Mouse (Mus musculus): Measurements from ENCODE around the gene Ccr8. TPM values are rescaled to one million over a fixed set of nuclear protein-coding genes. Genes with fewer than 3 reads are reported as not detected.

The Ccr8 gene
- total RNA-seq, 4 experiments from 2014 or later = not detected

DNA sequence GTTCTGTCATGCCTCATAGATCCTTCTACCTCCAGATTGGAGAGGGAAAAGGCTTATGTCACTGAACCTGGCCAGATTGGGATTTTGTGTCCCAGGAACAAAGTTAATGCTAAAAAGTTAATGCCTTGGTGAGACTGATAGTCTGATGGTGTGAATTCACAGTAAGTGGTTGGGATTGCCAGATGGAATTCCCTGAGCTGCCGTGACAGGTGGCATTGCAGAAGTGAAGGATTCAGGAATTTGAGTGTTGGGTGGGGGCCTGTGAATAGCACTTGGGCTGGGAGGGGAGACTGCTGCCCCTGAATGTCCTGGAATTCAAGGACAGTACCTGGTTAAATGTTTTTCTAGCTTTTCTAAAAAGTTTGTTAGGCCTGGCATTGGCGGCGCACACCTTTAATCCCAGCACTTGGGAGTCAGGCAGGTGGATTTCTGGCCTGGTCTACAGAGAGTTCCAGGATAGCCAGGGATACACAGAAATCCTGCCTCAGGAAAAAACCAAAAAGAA, 39.9 kb downstream of the Ccr8 start:
- DNase-seq (ENCODE audit: low spot score in 2 of 2) = no peak

DNA sequence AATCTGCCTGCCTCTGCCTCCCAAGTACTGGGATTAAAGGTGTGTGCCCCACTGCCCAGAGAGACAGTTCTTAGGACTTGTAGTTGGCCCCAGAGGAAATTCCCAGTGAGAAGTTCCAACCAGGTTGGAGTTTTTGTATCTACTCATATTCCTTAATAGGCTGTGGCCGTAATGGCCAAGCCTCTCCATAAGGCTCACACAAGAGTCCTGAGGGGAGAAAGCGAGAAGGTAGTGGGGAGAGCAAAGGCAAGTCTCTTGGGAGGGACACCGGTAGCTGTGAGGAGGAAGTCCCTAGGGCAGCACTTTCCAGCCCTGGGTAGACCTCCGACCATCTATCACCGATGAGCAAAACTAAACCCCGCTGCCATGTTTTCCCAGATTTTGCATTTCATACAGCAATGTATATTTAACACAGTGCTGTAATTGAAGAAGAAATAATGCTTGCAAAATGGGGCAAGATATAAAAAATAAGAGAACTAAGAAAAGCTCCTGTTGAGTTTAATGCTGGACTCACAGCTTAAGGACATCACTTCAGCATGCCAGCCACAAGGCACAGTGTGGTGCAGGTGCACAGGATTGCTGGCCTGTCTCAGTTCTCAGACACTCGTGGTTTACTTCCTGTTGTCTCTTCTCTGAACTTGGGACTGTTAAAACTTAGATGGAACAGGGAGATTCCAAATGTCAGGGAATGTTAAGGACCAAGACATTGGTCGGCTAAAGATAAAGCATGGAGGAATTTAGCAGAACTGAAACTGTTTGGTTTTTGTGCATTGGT, 41.3 kb downstream of the Ccr8 start:
- DNase-seq (ENCODE audit: low spot score in 2 of 2) = no peak

DNA sequence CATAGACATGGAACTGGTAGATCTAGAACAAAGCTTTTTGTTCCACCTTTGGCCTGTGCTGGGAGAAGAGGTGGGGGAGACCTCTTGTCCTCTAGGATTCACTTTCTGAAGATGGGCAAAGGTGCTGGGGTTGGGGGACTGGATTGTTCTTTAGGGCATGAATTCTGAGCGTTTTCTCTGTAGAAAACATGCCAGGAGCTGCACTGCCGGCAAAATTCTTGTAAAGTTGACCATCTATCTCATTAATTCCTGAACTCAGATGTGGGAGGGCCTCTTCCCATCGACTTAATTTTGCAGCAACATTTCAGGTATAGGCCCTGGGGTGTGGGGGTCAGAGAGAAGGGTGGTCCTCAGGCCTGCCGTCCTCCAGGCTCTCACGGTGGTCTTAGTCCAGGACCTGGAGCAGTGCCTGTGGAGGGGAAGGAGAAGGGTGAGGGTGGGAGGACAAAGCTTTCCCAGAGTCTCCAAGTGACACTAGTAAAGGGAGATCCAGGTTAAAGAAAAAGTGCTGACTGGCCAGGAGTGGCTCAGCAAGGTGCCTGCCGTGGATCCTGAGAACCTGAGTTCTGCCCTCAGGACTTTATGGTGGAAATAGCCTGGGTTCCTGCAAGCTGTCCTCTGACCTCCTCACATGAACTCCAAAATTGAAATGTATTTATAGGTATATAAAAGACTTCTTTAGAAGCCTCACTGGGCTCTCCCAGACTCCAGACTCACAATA, 42.0 kb downstream of the Ccr8 start:
- no peak for DNase-seq (ENCODE audit: low spot score in 2 of 2)

DNA sequence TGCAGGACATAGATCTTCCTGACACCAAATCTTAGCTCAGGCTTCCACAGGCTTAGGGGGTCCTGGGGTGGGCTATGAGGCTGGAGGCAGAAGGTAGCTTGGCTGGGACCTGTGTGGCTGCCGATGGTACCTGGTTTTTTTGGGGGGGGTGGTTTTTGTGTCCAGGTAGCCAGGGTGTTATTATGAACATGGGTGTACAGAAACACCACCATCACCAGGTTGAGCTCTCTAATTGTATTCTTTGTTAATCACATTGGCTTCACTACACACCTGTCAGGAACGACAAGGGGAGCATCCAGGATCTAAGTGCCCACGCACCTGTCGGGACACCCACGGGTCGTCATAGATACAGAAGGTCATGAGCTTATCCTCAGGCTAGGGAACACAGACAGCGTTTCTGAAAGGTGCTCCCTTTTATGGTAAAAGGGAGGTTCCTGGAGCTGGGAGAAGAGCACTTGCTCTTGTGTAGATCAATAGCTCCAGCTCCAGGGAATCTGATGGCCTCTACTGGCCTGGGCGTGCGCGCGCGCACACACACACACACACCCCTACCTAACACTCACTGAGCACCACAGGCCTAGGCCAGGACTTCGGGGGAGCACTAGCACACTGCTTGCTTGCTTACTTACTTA, 42.7 kb downstream of the Ccr8 start:
- DNase-seq (ENCODE audit: low spot score in 2 of 2) = no peak

DNA sequence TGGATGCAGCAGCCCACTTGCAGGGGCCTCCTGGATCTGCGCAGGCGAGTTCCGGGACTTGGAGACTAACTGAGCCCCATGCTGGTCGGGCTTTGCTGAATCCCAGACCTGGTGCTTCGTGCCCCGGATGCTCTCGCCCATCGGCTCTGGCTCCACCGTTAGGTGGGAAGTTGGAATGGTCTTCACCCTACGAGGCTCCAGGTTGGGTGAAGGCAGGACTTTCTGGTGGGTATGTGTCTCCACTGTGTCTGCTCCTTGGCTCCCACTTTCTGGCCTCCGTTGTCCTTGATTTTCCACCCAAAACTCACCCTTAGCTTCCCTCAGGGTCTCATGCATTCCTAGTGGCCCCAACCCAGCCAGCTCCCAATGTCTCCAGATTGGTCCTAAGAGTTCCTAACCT, 43.5 kb downstream of the Ccr8 start:
- DNase-seq (ENCODE audit: low spot score in 2 of 2) = no peak

DNA sequence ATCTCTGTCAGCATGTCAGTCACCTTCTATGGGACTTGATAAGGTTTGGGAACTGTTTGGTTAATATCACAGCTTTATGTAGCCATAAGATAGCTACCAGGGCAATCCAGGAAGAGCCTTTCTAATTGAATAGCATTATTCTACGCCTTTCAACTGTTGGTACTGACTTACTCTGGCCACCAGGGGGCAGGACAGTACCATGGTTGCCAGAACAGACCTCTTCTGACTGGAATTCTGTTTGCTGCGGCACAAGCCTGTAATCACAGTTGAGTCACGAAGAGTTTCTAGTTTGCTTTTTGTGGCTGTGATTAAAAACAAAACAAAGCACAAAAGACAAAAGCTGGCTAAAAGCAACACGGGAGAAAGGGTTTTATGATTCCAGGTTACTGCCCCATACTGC, 48.7 kb downstream of the Ccr8 start:
- DNase-seq (ENCODE audit: low spot score in 2 of 2) = peak; percentile 36 to 44

DNA sequence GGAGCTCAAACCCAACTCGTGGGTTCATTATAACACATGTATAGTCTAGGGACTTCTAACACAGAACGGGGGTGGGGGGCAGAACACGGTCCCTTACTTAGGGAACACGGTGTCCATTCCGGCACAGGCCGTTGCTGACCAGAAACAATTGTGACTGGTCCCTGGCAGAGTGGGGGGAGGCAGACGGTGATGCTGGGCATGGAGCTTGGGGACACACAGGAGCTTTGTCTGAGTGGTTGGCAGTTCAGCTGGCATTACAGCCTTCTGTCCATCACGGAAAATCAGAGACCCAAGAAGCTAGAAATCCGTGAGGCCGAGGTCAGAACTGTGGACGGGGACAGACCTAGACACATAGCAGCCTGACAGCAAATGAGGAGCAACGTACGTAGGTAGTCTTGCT, 52.6 kb downstream of the Ccr8 start:
- peak in 1 of 2 experiments; percentile 48 for DNase-seq (ENCODE audit: low spot score in 2 of 2)

Other genes starting within 250 kb of the Ccr8 start
- gene Wdr48, start 197.2 kb upstream of the Ccr8 start, total RNA-seq (2022) = 10 to 100 TPM; 71.9 to 79.6 (median 78.1) TPM
- gene Gorasp1, start 154.5 kb upstream of the Ccr8 start, total RNA-seq (2022) = 10 to 100 TPM; 32.8 to 40.9 (median 36.8) TPM
- gene Ttc21a, start 154.5 kb upstream of the Ccr8 start, total RNA-seq (2022) = 1 to 10 TPM in 1 of 4 experiments, under 1 TPM in 3; 0.70 to 1.2 (median 0.81) TPM
- 10 to 100 TPM; 13.4 to 25.5 (median 14.7) TPM for gene Csrnp1, start 107.5 kb upstream of the Ccr8 start, total RNA-seq (2022)
- gene Xirp1, start 68.5 kb upstream of the Ccr8 start, total RNA-seq (2022) = under 1 TPM; 0.07 to 0.51 (median 0.31) TPM
- 10 to 100 TPM; 33.1 to 69.0 (median 47.4) TPM for gene Cx3cr1, start 22.2 kb upstream of the Ccr8 start, total RNA-seq (2022)
- gene Slc25a38, start 18.3 kb downstream of the Ccr8 start, total RNA-seq (2022) = 10 to 100 TPM; 21.0 to 24.1 (median 22.5) TPM
- gene Rpsa, start 35.6 kb downstream of the Ccr8 start, total RNA-seq (2022) = 100 to 1,000 TPM; 420 to 493 (median 451) TPM
- gene Mobp, start 57.6 kb downstream of the Ccr8 start, total RNA-seq (2022) = 100 to 1,000 TPM; 408 to 480 (median 458) TPM
- 10 to 100 TPM; 63.9 to 73.0 (median 68.2) TPM for gene Myrip, start 209.4 kb downstream of the Ccr8 start, total RNA-seq (2022)

Data from left cerebral cortex, adult 8-10 months (tissue).